Mouse (Mus musculus) CH12.LX (cell line): ENCODE results near the gene Eif2ak3.

Source experiments
- MAFK ChIP-seq: IDR thresholded peaks from 2 replicates; pipeline ENCODE4 v1.6.1; 2011; ENCODE audit warnings: low read length, improper control_type of control experiment; ENCODE audit not compliant: insufficient replicate concordance
- NELFE ChIP-seq: IDR thresholded peaks from 2 replicates; pipeline ENCODE4 v1.6.1; 2011; ENCODE audit warnings: low read depth, low read length, improper control_type of control experiment

DNA sequence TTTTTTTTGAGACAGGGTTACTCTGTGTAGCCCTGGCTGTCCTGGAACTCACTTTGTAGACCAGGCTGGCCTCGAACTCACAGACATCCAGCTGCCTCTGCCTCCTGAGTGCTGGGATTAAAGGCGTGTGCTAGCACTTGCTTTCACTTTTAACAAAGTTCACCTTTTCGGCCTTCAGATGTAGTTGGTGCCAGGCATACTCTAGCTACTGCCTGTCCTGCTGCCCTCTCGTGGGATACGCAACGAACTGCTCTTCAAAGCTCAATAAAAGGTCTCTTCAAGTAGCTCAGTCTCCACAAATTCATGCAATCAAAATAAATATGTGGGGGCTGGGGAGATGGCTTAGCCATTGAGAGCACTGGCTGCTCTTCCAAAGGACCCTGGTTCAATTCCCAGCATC lies 53.9 kb downstream of the Eif2ak3 start:
- TF ChIP-seq MAFK (no peak), NELFE (no peak)
